Mouse (Mus musculus) CH12.LX (cell line): Measurements from ENCODE around the gene Psmb6. TPM values are rescaled to one million over a fixed set of nuclear protein-coding genes. Genes with fewer than 3 reads are reported as not detected.

Experiments used
- DNase-seq: peaks from one replicate; pipeline ENCODE4 v3.0.0-alpha.2; 2013; ENCODE audit errors: extremely low read depth
- H3K27ac ChIP-seq: 2 replicates; pipeline ENCODE4 v1.5.1; 2012; ENCODE audit warnings: low read depth, mild to moderate bottlenecking, control low read depth, moderate library complexity; ENCODE audit not compliant: insufficient read depth
- H3K27me3 ChIP-seq: replicated peaks from 2 replicates; pipeline ENCODE3; 2012; ENCODE audit warnings: inconsistent platforms
- H3K36me3 ChIP-seq, 2 experiments: replicated peaks in 1 of 2; 2 replicates each; pipeline versions ENCODE3 to v1.6.1; 2012; ENCODE audit warnings: inconsistent platforms in 1 of 2, low read length in 1 of 2, mild to moderate bottlenecking in 1 of 2, mixed read lengths in 1 of 2, moderate library complexity in 1 of 2; ENCODE audit not compliant: control insufficient read depth in 1 of 2, insufficient read depth in 1 of 2
- H3K4me1 ChIP-seq, 2 experiments: 2 replicates each; pipeline ENCODE4 v1.6.1; 2012; ENCODE audit warnings: inconsistent platforms in 1 of 2, moderate library complexity in 1 of 2; ENCODE audit not compliant: insufficient read depth in 2 of 2, control insufficient read depth in 1 of 2
- H3K4me2 ChIP-seq: 2 replicates; pipeline ENCODE4 v1.6.1; 2012; ENCODE audit warnings: low read depth, mild to moderate bottlenecking, control low read depth; ENCODE audit not compliant: poor library complexity, insufficient read depth, severe bottlenecking
- H3K4me3 ChIP-seq, 3 experiments: fragments of 150-350 bp in 1 of 3; sonication (generic) in 1 of 3; replicated peaks in 1 of 3; 2 replicates each; pipeline versions ENCODE3 to v1.5.1; 2011 to 2012; ENCODE audit warnings: low read depth in 2 of 3, low read length in 2 of 3, mild to moderate bottlenecking in 2 of 3, moderate library complexity in 2 of 3, control low read depth in 1 of 3, improper control_type of control experiment in 1 of 3, inconsistent platforms in 1 of 3, mixed read lengths in 1 of 3; ENCODE audit not compliant: poor library complexity in 1 of 3
- H3K79me2 ChIP-seq: replicated peaks from 2 replicates; pipeline ENCODE4 v1.6.1; 2012; ENCODE audit warnings: mild to moderate bottlenecking, moderate library complexity; ENCODE audit not compliant: control insufficient read depth, poor library complexity, insufficient read depth, severe bottlenecking; ENCODE audit errors: extremely low read depth
- H3K9ac ChIP-seq: 2 replicates; pipeline ENCODE4 v1.6.1; 2012; ENCODE audit warnings: low read depth, mild to moderate bottlenecking, control low read depth, moderate library complexity; ENCODE audit not compliant: insufficient read depth
- H3K9me3 ChIP-seq: replicated peaks from 2 replicates; pipeline ENCODE3; 2012; ENCODE audit warnings: low read length, inconsistent platforms, mixed read lengths
- BHLHE40 ChIP-seq: IDR thresholded peaks from 2 replicates; pipeline ENCODE4 v1.6.1; 2011; ENCODE audit warnings: mild to moderate bottlenecking, low read depth, low read length, improper control_type of control experiment
- CHD1 ChIP-seq: IDR thresholded peaks from 2 replicates; pipeline ENCODE4 v1.6.1; 2012; ENCODE audit warnings: low read depth, low read length, improper control_type of control experiment, inconsistent platforms
- CHD2 ChIP-seq: IDR thresholded peaks from 2 replicates; pipeline ENCODE4 v1.6.1; 2011; ENCODE audit warnings: low read length, improper control_type of control experiment
- E2F4 ChIP-seq: IDR thresholded peaks from 2 replicates; pipeline ENCODE4 v1.6.1; 2011; ENCODE audit warnings: low read depth, low read length, improper control_type of control experiment; ENCODE audit not compliant: insufficient replicate concordance
- EP300 ChIP-seq: IDR thresholded peaks from 2 replicates; pipeline ENCODE4 v1.6.1; 2011; ENCODE audit warnings: low read length, improper control_type of control experiment
- ETS1 ChIP-seq: conservative IDR thresholded peaks from 2 replicates; pipeline ENCODE4 v1.6.1; 2012; ENCODE audit warnings: low read depth, mild to moderate bottlenecking, inconsistent platforms, low read length, improper control_type of control experiment, moderate library complexity
- GABPA ChIP-seq: IDR thresholded peaks from 2 replicates; pipeline ENCODE4 v1.6.1; 2012; ENCODE audit warnings: low read depth, low read length, improper control_type of control experiment, inconsistent platforms; ENCODE audit not compliant: insufficient replicate concordance
- HCFC1 ChIP-seq: IDR thresholded peaks from 2 replicates; pipeline ENCODE4 v1.6.1; 2012; ENCODE audit warnings: low read depth, mild to moderate bottlenecking, inconsistent platforms, low read length, improper control_type of control experiment
- IRF4 ChIP-seq: IDR thresholded peaks from 2 replicates; pipeline ENCODE4 v1.6.1; 2014; ENCODE audit warnings: low read depth, mild to moderate bottlenecking, inconsistent platforms, low read length, improper control_type of control experiment
- JUN ChIP-seq: IDR thresholded peaks from 2 replicates; pipeline ENCODE4 v1.6.1; 2011; ENCODE audit warnings: low read depth, mild to moderate bottlenecking, low read length, improper control_type of control experiment, moderate library complexity; ENCODE audit not compliant: insufficient read depth
- JUND ChIP-seq: conservative IDR thresholded peaks from 2 replicates; pipeline ENCODE4 v1.6.1; 2011; ENCODE audit warnings: low read depth, low read length, improper control_type of control experiment
- MAX ChIP-seq: IDR thresholded peaks from 2 replicates; pipeline ENCODE4 v1.6.1; 2011; ENCODE audit warnings: low read length, improper control_type of control experiment
- MEF2A ChIP-seq: IDR thresholded peaks from 2 replicates; pipeline ENCODE4 v1.6.1; 2014; ENCODE audit warnings: low read depth, mild to moderate bottlenecking, inconsistent platforms, low read length, improper control_type of control experiment, borderline replicate concordance
- MYC ChIP-seq: IDR thresholded peaks from 2 replicates; pipeline ENCODE4 v1.6.1; 2011; ENCODE audit warnings: low read depth, mild to moderate bottlenecking, improper control_type of control experiment, low read length
- NELFE ChIP-seq: IDR thresholded peaks from 2 replicates; pipeline ENCODE4 v1.6.1; 2011; ENCODE audit warnings: low read depth, low read length, improper control_type of control experiment
- NRF1 ChIP-seq: IDR thresholded peaks from 2 replicates; pipeline ENCODE4 v1.6.1; 2014; ENCODE audit warnings: low read depth, mild to moderate bottlenecking, inconsistent platforms, low read length, improper control_type of control experiment, moderate library complexity
- POLR2AphosphoS2 ChIP-seq: IDR thresholded peaks from 2 replicates; pipeline ENCODE4 v1.6.1; 2011; ENCODE audit warnings: low read depth, low read length, improper control_type of control experiment
- RAD21 ChIP-seq: IDR thresholded peaks from 2 replicates; pipeline ENCODE4 v1.6.1; 2011; ENCODE audit warnings: low read depth, mild to moderate bottlenecking, low read length, improper control_type of control experiment, moderate library complexity
- RCOR1 ChIP-seq: conservative IDR thresholded peaks from 2 replicates; pipeline ENCODE4 v1.6.1; 2012; ENCODE audit warnings: low read depth, mild to moderate bottlenecking, inconsistent platforms, low read length, improper control_type of control experiment
- SIN3A ChIP-seq: IDR thresholded peaks from 2 replicates; pipeline ENCODE4 v1.6.1; 2012; ENCODE audit warnings: low read length, improper control_type of control experiment, inconsistent platforms
- TBP ChIP-seq: conservative IDR thresholded peaks from 2 replicates; pipeline ENCODE4 v1.6.1; 2011; ENCODE audit warnings: low read depth, low read length, improper control_type of control experiment
- TCF12 ChIP-seq: IDR thresholded peaks from 2 replicates; pipeline ENCODE4 v1.6.1; 2014; ENCODE audit warnings: low read depth, mild to moderate bottlenecking, inconsistent platforms, low read length, improper control_type of control experiment
- UBTF ChIP-seq: IDR thresholded peaks from 2 replicates; pipeline ENCODE4 v1.6.1; 2012; ENCODE audit warnings: low read depth, mild to moderate bottlenecking, inconsistent platforms, low read length, improper control_type of control experiment, moderate library complexity
- USF1 ChIP-seq: IDR thresholded peaks from 2 replicates; pipeline ENCODE4 v1.6.1; 2014; ENCODE audit warnings: low read depth, mild to moderate bottlenecking, inconsistent platforms, low read length, improper control_type of control experiment
- ZC3H11A ChIP-seq: IDR thresholded peaks from 2 replicates; pipeline ENCODE4 v1.6.1; 2012; ENCODE audit warnings: low read depth, mild to moderate bottlenecking, inconsistent platforms, low read length, improper control_type of control experiment
- ZKSCAN1 ChIP-seq: IDR thresholded peaks from 2 replicates; pipeline ENCODE4 v1.6.1; 2012; ENCODE audit warnings: low read depth, inconsistent platforms, low read length, improper control_type of control experiment, borderline replicate concordance
- ZMIZ1 ChIP-seq: IDR thresholded peaks from 2 replicates; pipeline ENCODE4 v1.6.1; 2012; ENCODE audit warnings: low read depth, mild to moderate bottlenecking, inconsistent platforms, low read length, improper control_type of control experiment
- ZNF384 ChIP-seq: IDR thresholded peaks from 2 replicates; pipeline ENCODE4 v1.6.1; 2012; ENCODE audit warnings: low read depth, low read length, improper control_type of control experiment, inconsistent platforms
- dilution Hi-C: fragments of 300-500 bp; cut with MboI; formaldehyde crosslinking; loops from 2 replicates; pipeline ENCODE4 v1.14.3; 2020; ENCODE audit warnings: low sequenced_read_pairs; ENCODE audit not compliant: extremely low pct_unique_long_range_greater_than_20kb, extremely low pct_ligation_motif_present
- in situ Hi-C: fragments of 300-500 bp; cut with MboI; formaldehyde crosslinking; loops from 3 replicates; pipeline ENCODE4 v1.14.3; 2019; ENCODE audit warnings: low sequenced_read_pairs, low pct_ligation_motif_present, low pct_unique_long_range_greater_than_20kb, mixed read lengths
- polyA plus RNA-seq: library from polyadenylated mRNA; unstranded; fragments of >175 nt; gene quantifications from 2 replicates; pipeline ENCODE4 v1.2.1, GENCODE M21; 2012; ENCODE audit warnings: low read depth; ENCODE audit not compliant: insufficient read length
- total RNA-seq, 2 experiments: library from RNA; depleted of rRNA; stranded (reverse); fragments of 300-350 nt in 1 of 2; fragments of >200 nt in 1 of 2; gene quantifications; 2 replicates each; pipeline ENCODE4 v1.2.3; 2012 to 2014

Psmb6 gene
- total and polyA plus RNA-seq, 3 experiments = 779 to 921 (median 831) TPM

DNA sequence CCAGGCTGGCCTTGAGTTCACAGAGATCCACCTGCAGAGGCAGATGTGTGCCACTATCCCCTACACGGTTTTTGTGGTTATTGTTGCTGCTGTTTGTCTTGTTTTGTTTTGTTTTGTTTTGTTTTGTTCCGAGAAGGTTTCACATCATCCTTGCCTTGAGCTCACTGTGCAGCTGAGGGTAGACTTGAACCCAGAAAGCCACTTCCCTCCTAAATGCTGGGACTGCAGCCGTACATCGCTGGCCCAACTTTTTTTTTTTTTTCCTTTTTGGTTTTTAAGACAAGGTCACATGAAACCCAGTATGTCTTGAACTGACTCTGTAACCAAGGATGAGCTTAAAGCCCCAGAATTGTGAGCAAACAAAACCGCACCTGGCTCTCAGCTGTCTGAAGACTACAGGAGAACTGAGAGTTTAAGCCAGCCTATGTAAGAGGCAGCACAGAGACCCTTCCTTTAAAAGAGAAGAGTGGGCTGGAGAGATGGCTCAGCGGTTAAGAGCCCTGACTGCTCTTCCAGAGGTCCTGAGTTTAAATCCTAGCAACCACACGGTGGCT lies 18.1 kb upstream of the Psmb6 start:
- H3K36me3 ChIP-seq = no peaks in the 10 kb centered on the region
- H3K4me2 ChIP-seq = no peak overlapping the region
- no peak overlapping the region for H3K27ac ChIP-seq
- H3K9ac ChIP-seq = no peak overlapping the region
- H3K9me3 ChIP-seq = no peaks in the 10 kb centered on the region
- H3K4me3 ChIP-seq = no peak overlapping the region
- peaks cover 12 to 71% of the 10 kb centered on the region in 2 experiments for H3K4me1 ChIP-seq
- in situ Hi-C loops = loop anchor here (5.0 to 10.0 kb wide), 2 partner anchors 95 to 182 kb away; partner anchors contain the start of genes Alox12e and Pelp1
- no peaks in the 10 kb centered on the region for H3K27me3 ChIP-seq
- dilution Hi-C loops = no loop called here
- peak; percentile 52 for DNase-seq
- 0 out of 2 replicates have a peak, but pooled peaks have one; percentile 27 for TF ChIP-seq RCOR1
- TF ChIP-seq EP300 = peak; percentile 17; the same call in 1 of the 2 replicates
- peak; percentile 88 for TF ChIP-seq ZNF384
- TF ChIP-seq MAX = no peak; the same call in 1 of the 2 replicates
- TF ChIP-seq SIN3A = peak; percentile 55; the same call in 1 of the 2 replicates
- no peak for TF ChIP-seq IRF4
- TF ChIP-seq ETS1 = peak; percentile 36; the same call in 1 of the 2 replicates
- no peaks in the 10 kb centered on the region for H3K79me2 ChIP-seq

DNA sequence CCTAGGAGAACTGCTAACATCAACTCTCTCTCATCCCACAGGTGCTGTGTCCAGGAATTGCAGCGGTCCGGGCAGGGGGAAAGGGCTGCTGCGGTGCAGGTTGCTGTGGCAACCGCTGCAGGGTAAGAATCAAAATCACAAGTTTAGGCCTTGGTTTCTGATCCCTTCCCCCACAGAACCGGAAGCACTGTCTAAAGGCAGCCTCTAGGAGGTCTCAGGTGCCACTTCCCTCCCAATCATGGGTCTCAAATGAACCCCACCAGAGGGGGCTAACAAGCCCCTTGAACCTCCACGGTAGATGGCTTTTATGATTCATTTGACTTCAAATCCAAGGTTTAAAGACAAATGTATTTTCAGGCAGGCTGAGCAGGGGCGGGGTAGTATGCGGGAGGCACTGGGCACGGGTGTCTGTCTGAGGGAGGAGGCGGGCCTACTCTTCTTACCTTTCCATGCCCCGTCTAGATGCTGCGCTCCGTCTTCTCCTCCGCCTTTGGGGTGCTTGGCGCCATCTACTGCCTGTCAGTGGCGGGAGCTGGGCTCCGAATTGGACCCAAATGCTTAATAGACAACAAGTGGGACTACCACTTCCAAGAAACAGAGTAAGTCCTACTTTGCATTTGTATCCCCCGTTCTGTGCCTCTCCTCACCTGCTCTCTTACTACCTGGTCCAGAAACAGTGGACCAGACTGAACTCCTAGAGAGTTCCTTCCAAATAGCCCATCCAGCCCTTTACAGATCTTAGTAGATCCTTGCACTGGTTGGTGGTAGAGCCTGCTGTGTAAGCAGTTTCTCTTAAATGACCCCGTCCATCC lies 15.2 kb upstream of the Psmb6 start:
- Histone ChIP-seq H3K4me3 (peak overlapping the region in 2 of 3 experiments; percentile 34 to 50), H3K27ac (no peak overlapping the region), H3K27me3 (no peaks in the 10 kb centered on the region), H3K9me3 (no peaks in the 10 kb centered on the region), H3K4me2 (peak overlapping the region; percentile 35; the same call in 1 of the 2 replicates), H3K79me2 (no peaks in the 10 kb centered on the region), H3K9ac (no peak overlapping the region), H3K4me1 (peaks cover 24 to 92% of the 10 kb centered on the region in 2 experiments), H3K36me3 (no peaks in the 10 kb centered on the region)
- DNase-seq = peak; percentile 88
- dilution Hi-C loops (no loop called here), in situ Hi-C loops (loop anchor here (5.0 to 10.0 kb wide), 2 partner anchors 98 to 185 kb away; partner anchors contain the start of genes Alox12e and Pelp1)
- TF ChIP-seq NRF1 (no peak), ZKSCAN1 (no peak), RAD21 (peak; percentile 72), SIN3A (peak; percentile 64; the same call in 1 of the 2 replicates), BHLHE40 (peak; percentile 58), CHD2 (peak; percentile 73), ZC3H11A (peak; percentile 56), TBP (no peak), UBTF (0 out of 2 replicates have a peak, but pooled peaks have one; percentile 39), ETS1 (no peak; the same call in none of the 2 replicates), HCFC1 (0 out of 2 replicates have a peak, but pooled peaks have one; percentile 7), TCF12 (no peak; the same call in none of the 2 replicates), MAX (peak; percentile 66), JUN (no peak), JUND (no peak), EP300 (no peak), ZMIZ1 (peak; percentile 60; the same call in 1 of the 2 replicates), MYC (no peak), E2F4 (no peak), CHD1 (no peak), MEF2A (peak; percentile 34; the same call in 1 of the 2 replicates), USF1 (no peak), NELFE (no peak), POLR2AphosphoS2 (no peak), GABPA (no peak)
